Mouse (Mus musculus) neural tube, embryonic 12.5 days (tissue): ENCODE data around the gene Fip1l1. TPM values are rescaled to one million over a fixed set of nuclear protein-coding genes. Genes with fewer than 3 reads are reported as not detected.

Experiments used
- ATAC-seq: fragments of 200-750 bp; cut with Nextera tagmentation; 2 replicates; pipeline ENCODE4 v1.8.0; 2017; ENCODE audit warnings: low read depth, mild to moderate bottlenecking, moderate TSS enrichment, moderate library complexity; ENCODE audit not compliant: low FRiP score
- H3K27ac ChIP-seq: fragments of 300-500 bp; sonication (generic); 2 replicates; pipeline ENCODE4 v1.5.1; 2016
- H3K27me3 ChIP-seq: fragments of 300-500 bp; sonication (generic); replicated peaks from 2 replicates; pipeline ENCODE4 v1.6.1; 2016; ENCODE audit warnings: mild to moderate bottlenecking
- H3K36me3 ChIP-seq: fragments of 300-500 bp; sonication (generic); 2 replicates; pipeline ENCODE4 v1.6.1; 2016; ENCODE audit warnings: mild to moderate bottlenecking
- H3K4me1 ChIP-seq: fragments of 300-500 bp; sonication (generic); 2 replicates; pipeline ENCODE4 v1.6.1; 2016
- H3K4me2 ChIP-seq: fragments of 300-500 bp; sonication (generic); replicated peaks from 2 replicates; pipeline ENCODE4 v1.6.1; 2016; ENCODE audit warnings: mild to moderate bottlenecking
- H3K4me3 ChIP-seq: fragments of 300-500 bp; sonication (generic); 2 replicates; pipeline ENCODE4 v1.5.1; 2016
- H3K9ac ChIP-seq: fragments of 300-500 bp; sonication (generic); 2 replicates; pipeline ENCODE4 v1.6.1; 2016; ENCODE audit warnings: mild to moderate bottlenecking
- H3K9me3 ChIP-seq: fragments of 300-500 bp; sonication (generic); 2 replicates; pipeline ENCODE4 v1.6.1; 2016; ENCODE audit warnings: mild to moderate bottlenecking
- WGBS: fragments of 180-500 bp; shearing (Covaris S2); methylation state at CpG from one replicate; pipeline ENCODE4 v1.1.7; 2016; 5-methylcytosine and 5-hydroxymethylcytosine counted together
- polyA plus RNA-seq: library from polyadenylated mRNA; unstranded; fragments of >200 nt; fragmentation: Nextera tagmentation; extraction: Ambion mirVana; gene quantifications from 2 replicates; pipeline ENCODE4 v1.2.1, GENCODE M21; 2016

Fip1l1 gene
- polyA plus RNA-seq, result 95.6 and 104 TPM in 2 replicates

DNA sequence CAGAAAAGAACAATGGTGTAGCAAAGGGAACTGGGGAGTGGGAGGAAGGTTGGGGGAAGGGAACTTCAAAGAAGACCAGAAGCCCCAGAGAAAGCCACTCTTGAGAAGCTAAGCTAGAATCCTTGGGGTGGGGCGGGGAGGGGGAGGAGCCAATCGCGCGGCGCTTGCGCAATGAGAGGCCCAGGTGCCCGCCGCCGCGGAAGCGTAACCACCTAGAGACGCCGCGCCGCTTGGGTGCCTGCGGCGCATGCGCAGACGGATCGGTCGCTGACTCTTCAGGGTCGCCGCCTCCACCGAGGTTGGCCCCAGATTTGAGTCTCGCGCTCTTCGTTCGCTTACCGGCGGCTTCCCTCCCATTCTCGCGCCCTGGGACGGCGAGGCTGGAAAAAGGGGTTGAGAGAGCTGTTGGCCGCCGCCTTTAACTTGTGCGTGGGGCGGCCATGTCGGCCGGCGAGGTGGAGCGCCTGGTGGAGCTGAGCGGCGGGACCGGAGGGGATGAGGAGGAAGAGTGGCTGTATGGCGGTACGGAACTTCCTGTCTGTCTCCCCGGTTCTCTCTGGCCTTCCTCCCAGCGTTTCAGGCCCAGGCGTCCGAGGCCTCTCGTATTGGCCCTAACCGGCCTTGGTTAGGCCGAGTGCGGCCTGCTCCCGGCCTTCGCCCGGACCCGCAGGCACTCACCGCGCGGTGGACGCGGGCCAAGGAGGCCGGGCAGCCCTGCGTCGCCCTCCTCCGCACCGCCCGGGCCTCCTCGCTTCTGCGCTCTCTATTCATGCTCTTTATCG lies at the start of gene Fip1l1:
Gene Fip1l1 (plus strand): TSS at position 210 of the 782 bp plus-strand sequence.
- peak within 1 kb of the TSS; percentile 79 for H3K27ac ChIP-seq
- peak; percentile 88 for ATAC-seq
- WGBS, result under 1% methylated on average over 73 of the region's 73 CpGs
- peaks cover 24% of the 10 kb centered on the region for H3K4me1 ChIP-seq
- no peaks in the 10 kb centered on the region for H3K27me3 ChIP-seq
- H3K4me3 ChIP-seq, result peak within 1 kb of the TSS; percentile 88
- H3K9ac ChIP-seq, result peak within 1 kb of the TSS; percentile 89
- H3K9me3 ChIP-seq, result no peaks in the 10 kb centered on the region
- H3K4me2 ChIP-seq, result peak within 1 kb of the TSS; percentile 62
- H3K36me3 ChIP-seq, result no peaks in the 10 kb centered on the region; the same call in 1 of the 2 replicates

DNA sequence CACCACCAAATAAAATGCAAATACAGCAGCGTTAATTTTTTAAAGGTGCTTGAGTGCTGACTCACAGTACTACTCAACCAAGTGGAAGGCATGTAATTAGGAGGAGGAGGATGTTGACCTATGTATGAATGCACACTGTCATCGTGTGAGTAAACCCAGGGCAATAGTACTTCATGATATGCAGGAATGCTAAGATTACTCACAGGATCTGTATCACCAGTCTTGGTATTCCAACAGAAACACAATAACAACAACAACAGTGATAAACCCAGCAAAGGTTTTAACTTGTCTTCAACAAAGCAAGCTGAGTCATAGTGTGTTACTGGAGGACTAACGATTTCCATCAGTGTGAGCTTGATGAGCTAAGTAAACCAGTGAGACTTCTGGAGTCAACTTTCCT lies 42.5 kb upstream of the Fip1l1 start:
- no peak overlapping the region for H3K4me2 ChIP-seq
- H3K9me3 ChIP-seq, result no peaks in the 10 kb centered on the region
- no peak overlapping the region for H3K27ac ChIP-seq
- no peaks in the 10 kb centered on the region for H3K36me3 ChIP-seq
- H3K4me1 ChIP-seq, result no peaks in the 10 kb centered on the region
- no peak overlapping the region for H3K9ac ChIP-seq
- ATAC-seq, result no peak
- no peak overlapping the region for H3K4me3 ChIP-seq
- no peaks in the 10 kb centered on the region for H3K27me3 ChIP-seq
- 89% methylated on average over 3 of the region's 3 CpGs for WGBS

DNA sequence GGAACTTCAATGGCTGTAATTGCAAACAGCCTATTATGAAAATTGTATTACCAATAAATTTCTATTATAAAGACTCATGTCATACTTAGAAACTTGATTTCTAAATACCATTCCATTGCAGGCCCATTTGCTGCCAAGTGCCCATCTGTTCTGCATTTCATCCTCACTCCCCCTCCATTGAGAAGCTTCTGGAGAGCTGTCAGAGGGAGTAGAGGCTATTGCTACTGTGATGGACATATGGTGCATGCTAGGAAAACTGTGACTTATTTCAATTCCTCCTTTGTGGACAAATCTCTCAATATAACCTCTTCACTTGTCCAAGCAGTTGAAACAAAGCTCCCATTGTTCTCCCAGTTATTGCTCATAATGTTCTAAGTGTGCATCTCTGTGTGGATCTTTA lies 23.6 kb upstream of the Fip1l1 start:
- no peaks in the 10 kb centered on the region for H3K36me3 ChIP-seq
- H3K4me2 ChIP-seq, result no peak overlapping the region
- H3K4me3 ChIP-seq, result no peak overlapping the region
- no peak for ATAC-seq
- H3K9me3 ChIP-seq, result no peaks in the 10 kb centered on the region
- H3K27ac ChIP-seq, result no peak overlapping the region
- H3K4me1 ChIP-seq, result no peaks in the 10 kb centered on the region
- no peaks in the 10 kb centered on the region for H3K27me3 ChIP-seq
- H3K9ac ChIP-seq, result no peak overlapping the region

DNA sequence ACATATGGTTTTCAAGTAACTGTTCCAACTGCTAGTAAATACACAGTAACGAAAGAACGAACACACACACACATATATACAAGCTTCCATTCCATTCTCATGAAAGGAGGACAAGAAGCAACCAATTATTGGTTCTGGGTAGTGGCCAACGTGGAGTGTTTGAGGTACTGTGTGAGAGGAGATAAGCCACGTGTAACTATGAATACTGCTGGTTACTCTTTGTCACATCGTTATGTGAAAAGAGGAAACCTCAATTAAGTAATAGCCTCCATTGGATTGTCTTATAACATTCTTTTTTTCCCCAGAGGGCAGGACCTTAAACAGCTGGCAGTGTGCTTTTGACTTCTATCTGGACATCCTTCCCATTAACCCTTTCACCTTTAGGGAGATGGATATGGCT lies 8.2 kb upstream of the Fip1l1 start:
- H3K36me3 ChIP-seq, result no peaks in the 10 kb centered on the region
- H3K4me2 ChIP-seq, result no peak overlapping the region
- H3K27me3 ChIP-seq, result no peaks in the 10 kb centered on the region
- no peak for ATAC-seq
- WGBS, result 85% methylated on average over 5 of the region's 5 CpGs
- peaks cover 14% of the 10 kb centered on the region for H3K4me1 ChIP-seq
- H3K9ac ChIP-seq, result no peak overlapping the region
- H3K4me3 ChIP-seq, result no peak overlapping the region
- H3K27ac ChIP-seq, result no peak overlapping the region
- no peaks in the 10 kb centered on the region for H3K9me3 ChIP-seq

GRCm38 (mm10) chr5:74530785-74531184 lies 4.5 kb upstream of the Fip1l1 start:
- H3K4me1 ChIP-seq, result peaks cover 15% of the 10 kb centered on the region
- peak overlapping the region; percentile 86 for H3K4me2 ChIP-seq
- no peaks in the 10 kb centered on the region for H3K9me3 ChIP-seq
- WGBS, result 24% methylated on average over 16 of the region's 16 CpGs
- H3K27me3 ChIP-seq, result no peaks in the 10 kb centered on the region
- H3K4me3 ChIP-seq, result peak overlapping the region; percentile 87
- no peak for ATAC-seq
- peak overlapping the region; percentile 66 for H3K9ac ChIP-seq
- no peaks in the 10 kb centered on the region for H3K36me3 ChIP-seq
- no peak overlapping the region for H3K27ac ChIP-seq

DNA sequence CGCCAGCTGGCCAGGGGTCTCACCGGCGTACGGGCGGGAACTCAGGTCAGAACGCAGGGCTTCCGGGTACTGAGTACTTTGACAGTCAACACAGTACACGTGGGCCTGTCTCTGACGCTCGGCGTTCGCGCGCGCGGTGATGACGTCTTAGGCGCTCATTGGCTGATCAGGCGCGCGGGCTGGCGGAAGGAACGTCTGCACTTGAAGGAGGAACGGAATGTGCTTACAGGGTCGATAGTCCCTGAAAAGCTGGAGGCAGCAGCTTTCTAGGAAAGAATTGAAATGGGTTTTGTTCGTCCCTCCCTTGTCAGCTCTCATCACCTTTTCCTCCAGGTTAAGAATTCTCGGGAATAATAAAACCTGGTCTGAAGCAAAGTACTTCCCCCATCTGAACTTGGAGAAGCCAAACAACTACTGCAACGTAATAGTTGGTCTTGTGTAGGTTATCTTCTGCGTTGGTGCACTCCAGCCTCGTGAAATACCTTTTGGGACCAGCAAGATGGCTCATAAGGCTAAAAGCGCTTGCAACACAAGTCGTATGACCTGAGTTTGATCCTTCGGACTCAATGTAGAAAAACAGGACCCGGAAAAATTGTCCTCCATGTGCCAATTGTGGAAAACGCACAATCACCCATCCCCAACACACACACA lies 3.5 kb upstream of the Fip1l1 start, which contains the start of gene Scfd2:
Gene Scfd2 (minus strand): TSS at position 130 of the 651 bp plus-strand sequence.
- H3K9ac ChIP-seq, result peak within 1 kb of the TSS; percentile 66
- no peaks in the 10 kb centered on the region for H3K36me3 ChIP-seq
- 6% methylated on average over 35 of the region's 35 CpGs for WGBS
- ATAC-seq, result peak; percentile 85
- H3K9me3 ChIP-seq, result no peaks in the 10 kb centered on the region
- no peak within 1 kb of the TSS for H3K27ac ChIP-seq
- H3K4me2 ChIP-seq, result peak within 1 kb of the TSS; percentile 86
- peaks cover 22% of the 10 kb centered on the region for H3K4me1 ChIP-seq
- H3K4me3 ChIP-seq, result peak within 1 kb of the TSS; percentile 87
- H3K27me3 ChIP-seq, result no peaks in the 10 kb centered on the region

DNA sequence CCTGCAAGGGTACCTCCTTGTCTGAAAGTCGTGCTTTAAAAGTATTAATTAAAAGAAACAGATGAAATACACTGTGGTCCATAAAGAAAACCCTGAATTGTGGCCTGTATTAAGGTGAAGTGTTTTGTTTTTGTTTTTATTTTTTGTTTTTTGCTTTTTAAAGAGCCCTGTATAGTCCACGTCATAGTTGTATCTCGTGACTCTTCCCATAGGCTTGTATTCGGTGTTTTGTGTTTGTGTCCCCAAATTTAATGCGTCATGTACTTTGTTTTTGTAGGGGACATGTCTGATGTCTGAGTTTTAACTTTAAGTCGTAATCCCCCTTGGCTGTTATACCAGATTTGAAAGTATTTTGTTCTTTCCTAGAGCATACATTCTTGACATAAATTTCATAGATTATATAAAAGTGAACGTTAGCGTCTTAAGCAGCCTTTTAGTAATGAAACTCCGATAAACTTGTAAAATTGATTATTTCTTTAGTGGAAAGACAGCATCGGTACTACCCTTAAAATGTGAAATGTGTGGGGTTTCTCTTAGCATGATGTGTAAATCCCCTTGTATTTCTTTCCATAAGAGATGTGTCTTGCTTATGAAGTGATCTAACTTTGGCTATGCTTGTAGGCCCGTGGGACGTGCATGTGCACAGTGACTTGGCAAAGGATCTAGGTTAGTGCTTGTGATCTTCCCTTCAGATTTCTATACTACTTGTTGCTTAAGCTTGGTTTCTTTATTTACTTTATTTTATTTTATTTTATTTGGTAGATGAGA lies 1.1 kb downstream of the Fip1l1 start:
- no peak for ATAC-seq
- Histone ChIP-seq H3K4me3 (peak overlapping the region; percentile 88), H3K4me2 (peak overlapping the region; percentile 62), H3K4me1 (peaks cover 18% of the 10 kb centered on the region), H3K9me3 (no peaks in the 10 kb centered on the region), H3K27me3 (no peaks in the 10 kb centered on the region), H3K27ac (no peak overlapping the region), H3K36me3 (no peaks in the 10 kb centered on the region; the same call in 1 of the 2 replicates), H3K9ac (peak overlapping the region; percentile 89)
- 50% methylated on average over 12 of the region's 12 CpGs for WGBS

GRCm38 (mm10) chr5:74545606-74546005 lies 10.4 kb downstream of the Fip1l1 start:
- peaks cover 31% of the 10 kb centered on the region for H3K36me3 ChIP-seq
- ATAC-seq, result no peak
- WGBS, result 89% methylated on average over 4 of the region's 4 CpGs

GRCm38 (mm10) chr5:74549566-74549965 lies 14.3 kb downstream of the Fip1l1 start:
- H3K4me2 ChIP-seq, result no peak overlapping the region
- H3K4me3 ChIP-seq, result no peak overlapping the region
- no peaks in the 10 kb centered on the region for H3K4me1 ChIP-seq
- H3K27me3 ChIP-seq, result no peaks in the 10 kb centered on the region
- no peak overlapping the region for H3K27ac ChIP-seq
- no peaks in the 10 kb centered on the region for H3K9me3 ChIP-seq
- no peak overlapping the region for H3K9ac ChIP-seq
- peaks cover 31% of the 10 kb centered on the region for H3K36me3 ChIP-seq
- ATAC-seq, result no peak
- 89% methylated on average over 8 of the region's 8 CpGs for WGBS

More at GRCm38 (mm10) chr5:74545606-74546005, 10.4 kb downstream of the Fip1l1 start:
- Histone ChIP-seq H3K27me3 (no peaks in the 10 kb centered on the region), H3K27ac (no peak overlapping the region), H3K9ac (no peak overlapping the region), H3K4me2 (no peak overlapping the region), H3K4me3 (no peak overlapping the region), H3K4me1 (no peaks in the 10 kb centered on the region), H3K9me3 (no peaks in the 10 kb centered on the region)

DNA sequence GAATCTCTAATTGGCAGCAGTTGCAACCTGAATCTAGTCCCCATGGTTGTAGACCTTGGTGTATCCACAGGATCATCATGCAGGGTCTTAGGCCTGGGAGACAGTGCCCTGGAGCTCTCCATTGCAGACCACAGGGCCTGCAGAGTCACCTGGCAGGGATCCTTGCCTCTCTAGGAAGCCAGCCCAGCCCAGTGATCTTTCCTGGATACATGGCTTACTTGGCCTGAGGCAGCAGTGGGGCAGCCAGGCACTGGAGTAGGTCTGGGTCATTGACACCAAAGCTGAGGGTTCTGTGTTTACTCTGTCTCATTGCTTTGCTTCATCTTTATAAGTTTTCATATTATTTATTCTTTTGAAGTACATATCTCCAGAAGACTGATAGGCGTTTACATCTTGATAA lies 25.9 kb downstream of the Fip1l1 start:
- H3K27ac ChIP-seq, result no peak overlapping the region
- H3K9me3 ChIP-seq, result no peaks in the 10 kb centered on the region
- no peak overlapping the region for H3K4me2 ChIP-seq
- H3K36me3 ChIP-seq, result peaks cover 58% of the 10 kb centered on the region
- no peak for ATAC-seq
- no peak overlapping the region for H3K4me3 ChIP-seq
- no peak overlapping the region for H3K9ac ChIP-seq
- H3K27me3 ChIP-seq, result no peaks in the 10 kb centered on the region
- 93% methylated on average over 1 of the region's 1 CpGs for WGBS
- no peaks in the 10 kb centered on the region for H3K4me1 ChIP-seq

DNA sequence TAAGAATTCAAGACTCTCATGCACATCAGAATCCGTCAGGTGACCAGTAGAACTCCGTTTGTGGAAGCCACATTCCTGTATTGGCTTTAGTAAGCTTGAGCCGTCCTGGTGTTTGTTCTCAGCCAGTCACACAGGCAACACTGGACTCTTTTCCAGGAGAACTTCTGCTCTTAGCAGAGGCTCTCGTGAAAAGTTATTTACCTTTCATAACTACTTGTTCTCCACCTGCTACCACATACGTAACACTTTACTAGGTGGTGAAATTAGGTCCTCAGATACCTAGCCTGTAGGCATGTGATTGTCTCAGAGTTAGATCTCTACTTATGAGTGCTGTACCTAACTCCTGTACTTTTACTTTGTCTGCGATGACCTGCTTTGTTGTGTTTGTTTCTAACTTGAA lies 36.5 kb downstream of the Fip1l1 start:
- Histone ChIP-seq H3K9me3 (no peaks in the 10 kb centered on the region), H3K9ac (no peak overlapping the region), H3K4me3 (no peak overlapping the region), H3K4me2 (no peak overlapping the region), H3K27ac (no peak overlapping the region), H3K4me1 (no peaks in the 10 kb centered on the region), H3K27me3 (no peaks in the 10 kb centered on the region), H3K36me3 (peaks cover 18% of the 10 kb centered on the region)
- ATAC-seq, result no peak
- 92% methylated on average over 6 of the region's 6 CpGs for WGBS

GRCm38 (mm10) chr5:74589133-74589532 lies 53.9 kb downstream of the Fip1l1 start:
- Histone ChIP-seq H3K36me3 (peaks cover 63% of the 10 kb centered on the region), H3K27ac (no peak overlapping the region), H3K9me3 (no peaks in the 10 kb centered on the region), H3K9ac (no peak overlapping the region), H3K27me3 (no peaks in the 10 kb centered on the region), H3K4me1 (no peaks in the 10 kb centered on the region), H3K4me3 (no peak overlapping the region), H3K4me2 (no peak overlapping the region)
- WGBS, result 86% methylated on average over 7 of the region's 7 CpGs
- ATAC-seq, result no peak
